Mouse (Mus musculus): ENCODE results near the gene Slc35a2. TPM values are rescaled to one million over a fixed set of nuclear protein-coding genes. Genes with fewer than 3 reads are reported as not detected.

Gene Slc35a2
- 12.5 and 14.4 TPM in 2 replicates for polyA plus RNA-seq (2014; fragmentation: Nextera tagmentation; extraction: Ambion mirVana)

DNA sequence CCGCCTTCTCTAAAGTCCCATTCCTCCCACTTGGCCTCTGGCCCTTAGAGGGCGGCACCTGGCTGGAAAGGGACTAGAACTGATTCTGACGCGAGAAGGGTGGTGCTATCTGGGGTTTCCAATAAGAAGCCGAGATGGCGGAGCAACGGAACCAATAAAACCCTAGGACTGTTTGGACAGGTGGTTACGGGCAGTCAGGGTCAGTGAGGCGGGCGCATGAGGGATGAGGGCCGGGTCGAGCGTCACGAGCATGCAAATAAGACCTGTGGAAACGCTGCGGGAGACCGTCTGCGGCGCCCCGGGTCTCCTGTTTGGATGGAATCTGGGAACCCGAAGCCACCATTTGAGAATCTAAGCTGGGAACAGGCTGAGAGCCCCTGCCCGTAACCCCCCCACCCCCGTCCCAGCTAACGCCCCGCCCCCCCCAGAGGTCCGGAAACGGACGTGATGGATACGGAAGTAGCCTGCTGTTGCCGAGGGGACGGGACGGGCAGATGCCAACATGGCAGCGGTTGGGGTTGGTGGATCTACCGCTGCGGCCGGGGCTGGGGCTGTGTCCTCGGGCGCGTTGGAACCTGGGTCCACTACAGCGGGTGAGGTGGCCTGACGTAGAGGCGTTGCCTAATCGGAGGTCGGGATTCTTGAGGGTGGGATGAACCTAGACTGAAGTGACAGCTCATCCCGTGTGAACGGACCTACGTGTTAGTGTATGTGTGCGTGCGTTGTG lies at the start of gene Slc35a2:
Gene Slc35a2 (plus strand): TSS at position 188 of the 727 bp plus-strand sequence.
- Histone ChIP-seq H3K4me2 (peak within 1 kb of the TSS; percentile 76), H3K27ac (ENCODE audit: low read depth, low read length) (peak within 1 kb of the TSS; percentile 58; the same call in 1 of the 2 replicates), H3K4me1 (replicated peaks; ENCODE audit: control insufficient read depth, insufficient read depth, low read length) (no peaks in the 10 kb centered on the region), H3K36me3 (ENCODE audit: control insufficient read depth, insufficient read depth, low read length) (no peaks in the 10 kb centered on the region), H3K4me3 (ENCODE audit: low read depth, low read length) (peak within 1 kb of the TSS; percentile 60), H3K9me3 (ENCODE audit: control insufficient read depth, low read length) (no peaks in the 10 kb centered on the region), H3K9ac (ENCODE audit: low read depth, low read length) (peak within 1 kb of the TSS; percentile 53), H3K27me3 (replicated peaks; ENCODE audit: control insufficient read depth, insufficient read depth, low read length) (no peaks in the 10 kb centered on the region)
- 5% methylated on average over 47 of the region's 49 CpGs for WGBS
- ATAC-seq (replicated peaks; ENCODE audit: low FRiP score), result peak; percentile 93
- DNase-seq (ENCODE audit: low spot score), result peak; percentile 75

DNA sequence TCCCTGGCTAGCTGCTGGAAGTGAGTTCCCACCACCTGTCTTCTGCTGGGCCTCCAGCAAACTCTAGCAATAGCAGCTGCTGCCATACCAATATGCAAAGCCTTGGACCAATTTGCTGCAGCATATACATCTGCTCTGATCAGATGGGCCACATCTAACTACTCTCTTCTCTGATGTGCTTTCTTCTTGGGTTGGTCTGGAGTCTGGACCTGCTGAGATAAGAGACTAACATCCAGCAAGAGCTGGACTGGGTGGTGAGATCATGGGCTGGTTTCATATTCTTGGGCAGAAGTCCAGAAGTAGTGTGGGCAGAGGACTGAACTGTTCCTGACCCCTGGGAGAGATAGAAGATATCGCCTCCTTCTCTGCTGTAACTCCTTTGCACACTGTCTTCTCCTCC lies 46.7 kb upstream of the Slc35a2 start:
- Histone ChIP-seq H3K27ac (ENCODE audit: low read depth, low read length) (peak overlapping the region; percentile 78), H3K27me3 (replicated peaks; ENCODE audit: control insufficient read depth, insufficient read depth, low read length) (no peaks in the 10 kb centered on the region), H3K4me1 (replicated peaks; ENCODE audit: control insufficient read depth, insufficient read depth, low read length) (peaks cover 7% of the 10 kb centered on the region), H3K36me3 (ENCODE audit: control insufficient read depth, insufficient read depth, low read length) (no peaks in the 10 kb centered on the region), H3K9ac (ENCODE audit: low read depth, low read length) (no peak overlapping the region), H3K4me3 (ENCODE audit: low read depth, low read length) (no peak overlapping the region), H3K9me3 (ENCODE audit: control insufficient read depth, low read length) (no peaks in the 10 kb centered on the region), H3K4me2 (peak overlapping the region; percentile 17; the same call in 1 of the 2 replicates)
- no peak for DNase-seq (ENCODE audit: low spot score)
- ATAC-seq (replicated peaks; ENCODE audit: low FRiP score), result peak; percentile 56
- 60% methylated on average over 1 of the region's 1 CpGs for WGBS

DNA sequence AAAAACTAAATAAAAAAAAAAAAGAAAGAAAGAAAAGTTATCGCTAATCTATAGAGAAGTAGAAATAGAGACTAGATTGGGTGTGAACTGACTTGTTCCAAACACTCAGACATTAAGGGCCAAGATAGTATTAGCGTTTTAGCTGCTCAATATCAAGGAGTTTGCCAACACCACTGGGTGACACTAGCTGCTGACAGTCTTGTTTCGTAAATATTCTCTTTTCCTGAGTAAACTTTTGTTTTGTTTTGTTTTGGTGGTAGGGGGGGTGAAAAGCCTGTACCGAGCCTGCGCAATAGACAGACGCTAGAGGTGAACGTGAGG lies 43.0 kb upstream of the Slc35a2 start:
- whole genome bisulfite sequencing, result 9% methylated on average over 7 of the region's 7 CpGs
- DNase-seq (ENCODE audit: low spot score) (no peak), ATAC-seq (replicated peaks; ENCODE audit: low FRiP score) (no peak)
- Histone ChIP-seq H3K4me2 (peak overlapping the region; percentile 55), H3K27me3 (replicated peaks; ENCODE audit: control insufficient read depth, insufficient read depth, low read length) (no peaks in the 10 kb centered on the region), H3K9me3 (ENCODE audit: control insufficient read depth, low read length) (no peaks in the 10 kb centered on the region), H3K36me3 (ENCODE audit: control insufficient read depth, insufficient read depth, low read length) (no peaks in the 10 kb centered on the region), H3K4me3 (ENCODE audit: low read depth, low read length) (peak overlapping the region; percentile 83; the same call in 1 of the 2 replicates), H3K9ac (ENCODE audit: low read depth, low read length) (no peak overlapping the region), H3K4me1 (replicated peaks; ENCODE audit: control insufficient read depth, insufficient read depth, low read length) (peaks cover 7% of the 10 kb centered on the region), H3K27ac (ENCODE audit: low read depth, low read length) (peak overlapping the region; percentile 65; the same call in 1 of the 2 replicates)

DNA sequence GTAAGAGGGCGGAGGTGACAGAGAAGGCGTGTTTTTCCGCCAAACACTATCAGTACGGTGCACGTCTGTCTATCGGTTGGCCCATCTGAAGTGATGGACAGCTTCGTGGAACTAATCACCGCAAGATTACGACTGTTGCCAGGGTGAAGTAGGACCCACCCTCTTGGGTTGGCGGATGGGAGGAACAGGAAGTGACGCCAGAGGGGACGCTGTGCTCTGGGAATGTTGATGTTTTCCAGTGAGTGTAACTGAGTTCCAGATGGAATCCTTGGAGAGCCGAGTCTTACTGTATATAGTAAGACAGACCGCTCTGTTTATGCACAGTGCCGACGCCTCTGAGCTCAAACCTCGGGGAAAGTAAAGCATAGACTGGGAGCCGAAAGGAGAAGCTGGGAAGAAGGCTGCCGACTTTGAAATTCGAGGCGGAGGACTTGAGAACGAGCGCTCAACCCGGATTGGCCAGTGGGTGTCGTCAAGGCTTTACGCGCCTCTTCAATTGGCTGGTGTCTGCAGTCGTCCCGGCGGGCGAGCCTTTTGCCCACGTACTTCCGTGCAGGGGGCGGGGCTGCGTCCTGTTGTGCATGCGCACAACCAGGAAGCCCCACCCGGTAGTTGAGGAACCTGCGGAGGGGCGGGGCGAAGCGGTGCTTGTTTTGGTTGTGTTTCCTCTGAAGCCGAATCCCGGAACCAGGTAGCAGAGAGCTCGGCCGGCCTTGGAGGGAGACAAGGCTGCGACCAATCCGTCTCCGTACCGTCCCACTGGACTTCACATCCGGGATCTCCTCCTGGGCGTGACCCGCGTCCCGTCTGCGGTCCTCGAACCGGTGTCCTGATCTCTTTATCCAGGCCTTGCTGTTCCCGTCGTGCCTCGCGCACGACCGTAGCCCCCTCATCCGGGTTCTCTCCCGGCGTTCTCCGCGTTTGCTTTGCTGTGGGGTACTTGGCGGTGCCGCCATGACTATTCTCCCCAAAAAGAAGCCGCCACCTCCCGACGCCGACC lies 42.4 kb upstream of the Slc35a2 start, which contains the start of gene Otud5:
Gene Otud5 (plus strand): TSS at position 202 of the 1,000 bp plus-strand sequence.
- Histone ChIP-seq H3K27ac (ENCODE audit: low read depth, low read length) (peak within 1 kb of the TSS; percentile 88), H3K9ac (ENCODE audit: low read depth, low read length) (peak within 1 kb of the TSS; percentile 79), H3K36me3 (ENCODE audit: control insufficient read depth, insufficient read depth, low read length) (no peaks in the 10 kb centered on the region), H3K4me1 (replicated peaks; ENCODE audit: control insufficient read depth, insufficient read depth, low read length) (peaks cover 5% of the 10 kb centered on the region), H3K27me3 (replicated peaks; ENCODE audit: control insufficient read depth, insufficient read depth, low read length) (no peaks in the 10 kb centered on the region), H3K4me3 (ENCODE audit: low read depth, low read length) (peak within 1 kb of the TSS; percentile 83), H3K4me2 (peak within 1 kb of the TSS; percentile 84), H3K9me3 (ENCODE audit: control insufficient read depth, low read length) (no peaks in the 10 kb centered on the region)
- WGBS, result 9% methylated on average over 70 of the region's 74 CpGs
- DNase-seq (ENCODE audit: low spot score) (peak; percentile 89), ATAC-seq (replicated peaks; ENCODE audit: low FRiP score) (peak; percentile 93)

DNA sequence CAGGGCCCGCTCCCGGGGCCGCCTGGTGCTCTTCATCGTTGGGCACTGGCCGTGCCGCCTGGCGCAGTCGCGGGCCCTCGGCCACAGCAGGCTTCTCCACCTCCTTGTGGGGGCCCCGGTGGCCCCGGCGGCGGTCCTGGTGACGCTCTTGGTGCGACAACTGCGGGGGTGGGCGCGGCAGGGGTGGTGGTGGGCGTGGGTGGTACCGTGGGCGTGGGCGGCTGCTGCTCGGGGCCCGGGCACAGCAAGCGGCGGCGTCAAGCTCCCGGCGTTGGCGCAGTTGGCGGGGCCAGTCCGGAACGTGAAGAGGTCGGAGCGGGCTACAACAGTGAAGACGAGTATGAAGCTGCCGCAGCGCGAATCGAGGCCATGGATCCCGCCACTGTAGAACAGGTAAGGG lies 41.5 kb upstream of the Slc35a2 start:
- Histone ChIP-seq H3K27ac (ENCODE audit: low read depth, low read length) (peak overlapping the region; percentile 88), H3K4me3 (ENCODE audit: low read depth, low read length) (peak overlapping the region; percentile 83), H3K9me3 (ENCODE audit: control insufficient read depth, low read length) (no peaks in the 10 kb centered on the region), H3K4me2 (peak overlapping the region; percentile 84), H3K27me3 (replicated peaks; ENCODE audit: control insufficient read depth, insufficient read depth, low read length) (no peaks in the 10 kb centered on the region), H3K36me3 (ENCODE audit: control insufficient read depth, insufficient read depth, low read length) (no peaks in the 10 kb centered on the region), H3K4me1 (replicated peaks; ENCODE audit: control insufficient read depth, insufficient read depth, low read length) (no peaks in the 10 kb centered on the region; the same call in 1 of the 2 replicates), H3K9ac (ENCODE audit: low read depth, low read length) (peak overlapping the region; percentile 79)
- DNase-seq (ENCODE audit: low spot score), result peak; percentile 40
- WGBS, result 9% methylated on average over 33 of the region's 42 CpGs
- ATAC-seq (replicated peaks; ENCODE audit: low FRiP score), result no peak

DNA sequence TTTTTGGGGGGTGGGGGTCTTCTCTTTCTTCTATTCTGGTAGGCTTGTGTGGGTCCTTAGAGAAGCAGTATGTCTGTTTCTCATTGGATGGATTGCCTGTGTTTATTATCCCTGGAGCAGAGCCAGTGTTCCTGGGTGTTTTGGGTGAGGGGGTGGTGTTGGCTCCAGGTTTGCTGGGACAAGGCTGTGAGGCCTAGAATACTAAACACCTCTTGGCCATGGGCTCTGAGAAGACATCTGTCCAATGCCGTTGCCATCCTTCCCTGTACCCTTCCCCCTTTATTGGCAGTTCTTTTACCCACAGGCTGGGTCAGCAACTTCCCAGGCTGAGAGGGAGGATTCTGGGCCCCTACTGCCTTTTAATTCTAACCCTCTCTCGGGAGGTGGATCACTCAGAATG lies 36.0 kb upstream of the Slc35a2 start:
- Histone ChIP-seq H3K9ac (ENCODE audit: low read depth, low read length) (no peak overlapping the region), H3K4me1 (replicated peaks; ENCODE audit: control insufficient read depth, insufficient read depth, low read length) (no peaks in the 10 kb centered on the region; the same call in 1 of the 2 replicates), H3K27me3 (replicated peaks; ENCODE audit: control insufficient read depth, insufficient read depth, low read length) (no peaks in the 10 kb centered on the region), H3K36me3 (ENCODE audit: control insufficient read depth, insufficient read depth, low read length) (no peaks in the 10 kb centered on the region; the same call in 1 of the 2 replicates), H3K4me3 (ENCODE audit: low read depth, low read length) (no peak overlapping the region), H3K4me2 (no peak overlapping the region), H3K9me3 (ENCODE audit: control insufficient read depth, low read length) (no peaks in the 10 kb centered on the region), H3K27ac (ENCODE audit: low read depth, low read length) (no peak overlapping the region)
- ATAC-seq (replicated peaks; ENCODE audit: low FRiP score) (no peak), DNase-seq (ENCODE audit: low spot score) (no peak)
- 69% methylated on average over 2 of the region's 2 CpGs for WGBS

DNA sequence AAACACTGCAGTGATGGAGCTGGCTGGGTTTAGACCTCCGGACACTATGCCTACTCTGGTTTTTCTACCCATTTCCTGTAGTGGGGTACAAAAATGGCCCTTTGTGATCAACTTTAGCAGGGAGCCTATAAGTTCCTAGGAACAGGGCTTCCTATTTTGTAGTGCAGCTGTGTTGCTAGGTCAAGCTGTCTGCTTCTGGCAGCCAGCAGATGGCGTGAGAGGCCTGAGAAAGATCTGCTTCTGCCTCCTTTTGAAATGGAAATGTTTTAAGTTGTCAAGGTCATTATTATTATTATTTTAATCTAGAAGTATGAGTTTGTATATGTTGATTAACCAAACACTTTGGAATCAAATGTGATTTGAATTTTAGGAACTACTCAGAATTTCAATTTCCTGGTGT lies 29.2 kb upstream of the Slc35a2 start:
- DNase-seq (ENCODE audit: low spot score) (no peak), ATAC-seq (replicated peaks; ENCODE audit: low FRiP score) (no peak)
- no peak overlapping the region for H3K4me2 ChIP-seq
- no peaks in the 10 kb centered on the region for H3K9me3 ChIP-seq (ENCODE audit: control insufficient read depth, low read length)
- H3K36me3 ChIP-seq (ENCODE audit: control insufficient read depth, insufficient read depth, low read length), result no peaks in the 10 kb centered on the region; the same call in 1 of the 2 replicates
- no peak overlapping the region for H3K27ac ChIP-seq (ENCODE audit: low read depth, low read length)
- no peaks in the 10 kb centered on the region for H3K27me3 ChIP-seq (replicated peaks; ENCODE audit: control insufficient read depth, insufficient read depth, low read length)
- no peak overlapping the region for H3K9ac ChIP-seq (ENCODE audit: low read depth, low read length)
- H3K4me1 ChIP-seq (replicated peaks; ENCODE audit: control insufficient read depth, insufficient read depth, low read length), result no peaks in the 10 kb centered on the region; the same call in 1 of the 2 replicates
- no peak overlapping the region for H3K4me3 ChIP-seq (ENCODE audit: low read depth, low read length)
- WGBS, result 37% methylated on average over 2 of the region's 2 CpGs

DNA sequence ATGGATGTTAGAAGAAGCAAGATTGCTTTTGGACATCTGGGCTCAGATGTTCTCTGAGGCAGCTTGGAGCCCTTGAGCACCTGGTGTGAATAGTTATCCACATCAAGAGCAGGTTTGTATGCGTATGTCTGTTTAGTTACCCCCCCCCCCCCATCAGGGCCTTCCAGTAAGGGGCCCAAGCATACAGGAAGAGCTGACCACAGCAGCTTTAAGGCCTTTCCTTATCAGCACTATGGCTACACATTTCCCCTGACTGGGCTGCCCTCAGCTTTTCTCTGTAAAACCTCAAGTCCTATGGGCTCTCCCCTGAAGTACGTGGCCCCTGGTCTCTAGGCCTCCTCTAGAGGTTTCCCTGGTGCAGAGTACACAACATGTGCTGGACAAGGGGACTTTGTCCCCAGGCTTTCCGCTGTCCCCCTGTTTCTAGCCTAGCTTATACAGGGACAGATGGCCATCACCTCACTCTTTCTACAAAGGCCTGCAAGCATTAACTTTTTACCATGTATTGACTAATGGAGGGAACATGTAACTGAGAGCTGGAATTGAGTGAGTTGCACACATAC lies 24.6 kb upstream of the Slc35a2 start:
- no peak for DNase-seq (ENCODE audit: low spot score)
- Histone ChIP-seq H3K27me3 (replicated peaks; ENCODE audit: control insufficient read depth, insufficient read depth, low read length) (no peaks in the 10 kb centered on the region), H3K27ac (ENCODE audit: low read depth, low read length) (no peak overlapping the region), H3K4me1 (replicated peaks; ENCODE audit: control insufficient read depth, insufficient read depth, low read length) (peaks cover 3% of the 10 kb centered on the region), H3K9ac (ENCODE audit: low read depth, low read length) (no peak overlapping the region), H3K36me3 (ENCODE audit: control insufficient read depth, insufficient read depth, low read length) (no peaks in the 10 kb centered on the region; the same call in 1 of the 2 replicates), H3K4me3 (ENCODE audit: low read depth, low read length) (no peak overlapping the region), H3K9me3 (ENCODE audit: control insufficient read depth, low read length) (no peaks in the 10 kb centered on the region), H3K4me2 (no peak overlapping the region)
- WGBS, result 44% methylated on average over 3 of the region's 3 CpGs
- no peak for ATAC-seq (replicated peaks; ENCODE audit: low FRiP score)

Data from liver, embryonic 11.5 days (tissue).